Mouse (Mus musculus) forebrain, embryonic 14.5 days (tissue): ENCODE data around the gene Il17d. TPM values are rescaled to one million over a fixed set of nuclear protein-coding genes. Genes with fewer than 3 reads are reported as not detected.

Source experiments
- ATAC-seq: fragments of 200-750 bp; cut with Nextera tagmentation; 2 replicates; pipeline ENCODE4 v1.8.0; 2017; ENCODE audit warnings: mild to moderate bottlenecking, moderate library complexity
- DNase-seq: peaks from one replicate; pipeline ENCODE4 v3.0.0-alpha.2; 2015; ENCODE audit warnings: low spot score
- H3K27ac ChIP-seq: fragments of 300-500 bp; sonication (generic); 2 replicates; pipeline ENCODE4 v1.5.1; 2014; ENCODE audit warnings: low read depth, mild to moderate bottlenecking, control low read depth, low read length, moderate library complexity
- H3K27me3 ChIP-seq: fragments of 300-500 bp; sonication (generic); replicated peaks from 2 replicates; pipeline ENCODE4 v1.6.1; 2014; ENCODE audit warnings: low read length, control low read depth, mixed read lengths; ENCODE audit not compliant: control insufficient read depth, insufficient read depth
- H3K36me3 ChIP-seq: fragments of 300-500 bp; sonication (generic); 2 replicates; pipeline ENCODE4 v1.6.1; 2014; ENCODE audit warnings: low read length, control low read depth; ENCODE audit not compliant: control insufficient read depth, insufficient read depth
- H3K4me1 ChIP-seq: fragments of 300-500 bp; sonication (generic); 2 replicates; pipeline ENCODE4 v1.6.1; 2014; ENCODE audit warnings: antibody characterized with exemption, low read length, control low read depth; ENCODE audit not compliant: control insufficient read depth, insufficient read depth
- H3K4me2 ChIP-seq: fragments of 300-500 bp; sonication (generic); 2 replicates; pipeline ENCODE4 v1.6.1; 2014; ENCODE audit warnings: mild to moderate bottlenecking, control low read depth, low read length
- H3K4me3 ChIP-seq: fragments of 300-500 bp; sonication (generic); 2 replicates; pipeline ENCODE4 v1.5.1; 2014; ENCODE audit warnings: low read depth, low read length, control low read depth
- H3K9ac ChIP-seq: fragments of 300-500 bp; sonication (generic); 2 replicates; pipeline ENCODE4 v1.6.1; 2014; ENCODE audit warnings: mild to moderate bottlenecking, low read length, control low read depth, moderate library complexity
- H3K9me3 ChIP-seq: fragments of 300-500 bp; sonication (generic); replicated peaks from 2 replicates; pipeline ENCODE4 v1.6.1; 2016; ENCODE audit warnings: low read length, control low read depth, mixed read lengths; ENCODE audit not compliant: control insufficient read depth
- WGBS: fragments of 180-500 bp; shearing (Covaris S2); extraction: QIAGEN DNeasy Blood & Tissue Kit; methylation state at CpG from one replicate; pipeline ENCODE4 v1.1.7; 2014; 5-methylcytosine and 5-hydroxymethylcytosine counted together
- polyA plus RNA-seq: library from polyadenylated mRNA; unstranded; fragments of >200 nt; fragmentation: Nextera tagmentation; extraction: Ambion mirVana; gene quantifications from 2 replicates; pipeline ENCODE4 v1.2.1, GENCODE M21; 2014

Gene Il17d
- polyA plus RNA-seq, 1 experiment from 2014 or later: 1.9 TPM

GRCm38 (mm10) chr14:57542231-57542630 is 17.7 kb downstream of the Il17d start:
- H3K4me3 ChIP-seq: no peak overlapping the region
- peaks cover 9% of the 10 kb centered on the region for H3K4me1 ChIP-seq
- no peak for DNase-seq
- no peaks in the 10 kb centered on the region for H3K9me3 ChIP-seq
- peak overlapping the region; percentile 29 for H3K4me2 ChIP-seq
- H3K9ac ChIP-seq: no peak overlapping the region
- WGBS: 37% methylated on average over 34 of the region's 34 CpGs
- ATAC-seq: no peak
- no peaks in the 10 kb centered on the region for H3K27me3 ChIP-seq
- no peak overlapping the region for H3K27ac ChIP-seq
- H3K36me3 ChIP-seq: no peaks in the 10 kb centered on the region

GRCm38 (mm10) chr14:57543420-57544039 is 19.0 kb downstream of the Il17d start:
- DNase-seq: no peak
- Histone ChIP-seq H3K4me3 (no peak overlapping the region), H3K4me1 (no peaks in the 10 kb centered on the region; the same call in 1 of the 2 replicates), H3K9ac (no peak overlapping the region), H3K9me3 (no peaks in the 10 kb centered on the region), H3K27ac (no peak overlapping the region), H3K36me3 (no peaks in the 10 kb centered on the region), H3K27me3 (no peaks in the 10 kb centered on the region), H3K4me2 (no peak overlapping the region)
- ATAC-seq: no peak
- 93% methylated on average over 13 of the region's 13 CpGs for WGBS

GRCm38 (mm10) chr14:57545526-57545925 is 20.9 kb downstream of the Il17d start:
- WGBS: 85% methylated on average over 17 of the region's 17 CpGs
- Histone ChIP-seq H3K27me3 (no peaks in the 10 kb centered on the region), H3K9me3 (no peaks in the 10 kb centered on the region), H3K4me1 (no peaks in the 10 kb centered on the region), H3K36me3 (peaks cover 10% of the 10 kb centered on the region; the same call in 1 of the 2 replicates), H3K9ac (no peak overlapping the region), H3K4me3 (no peak overlapping the region), H3K4me2 (no peak overlapping the region), H3K27ac (no peak overlapping the region)
- no peak for DNase-seq
- no peak for ATAC-seq

GRCm38 (mm10) chr14:57546131-57546530 is 21.6 kb downstream of the Il17d start:
- H3K27ac ChIP-seq: no peak overlapping the region
- no peak overlapping the region for H3K9ac ChIP-seq
- no peaks in the 10 kb centered on the region for H3K27me3 ChIP-seq
- no peaks in the 10 kb centered on the region for H3K4me1 ChIP-seq
- ATAC-seq (no peak), DNase-seq (no peak)
- H3K9me3 ChIP-seq: no peaks in the 10 kb centered on the region
- peaks cover 10% of the 10 kb centered on the region; the same call in 1 of the 2 replicates for H3K36me3 ChIP-seq
- H3K4me2 ChIP-seq: no peak overlapping the region
- no peak overlapping the region for H3K4me3 ChIP-seq
- 90% methylated on average over 8 of the region's 8 CpGs for WGBS

- Histone ChIP-seq H3K9me3 (no peaks in the 10 kb centered on the region), H3K9ac (no peak overlapping the region), H3K27ac (no peak overlapping the region), H3K27me3 (no peaks in the 10 kb centered on the region), H3K36me3 (peaks cover 10% of the 10 kb centered on the region; the same call in 1 of the 2 replicates), H3K4me1 (no peaks in the 10 kb centered on the region), H3K4me2 (no peak overlapping the region), H3K4me3 (no peak overlapping the region)
- WGBS: 34% methylated on average over 13 of the region's 13 CpGs
- no peak for ATAC-seq
- no peak for DNase-seq
Observed at GRCm38 (mm10) chr14:57546557-57547021, 22.0 kb downstream of the Il17d start.

GRCm38 (mm10) chr14:57547062-57547461 is 22.5 kb downstream of the Il17d start:
- Histone ChIP-seq H3K4me2 (no peak overlapping the region), H3K9me3 (no peaks in the 10 kb centered on the region), H3K4me1 (no peaks in the 10 kb centered on the region), H3K36me3 (peaks cover 10% of the 10 kb centered on the region; the same call in 1 of the 2 replicates), H3K27ac (no peak overlapping the region), H3K27me3 (no peaks in the 10 kb centered on the region), H3K4me3 (no peak overlapping the region), H3K9ac (no peak overlapping the region)
- DNase-seq: no peak
- ATAC-seq: no peak
- 88% methylated on average over 5 of the region's 5 CpGs for WGBS

- H3K4me3 ChIP-seq: no peak overlapping the region
- DNase-seq: no peak
- no peak overlapping the region for H3K4me2 ChIP-seq
- H3K4me1 ChIP-seq: no peaks in the 10 kb centered on the region
- H3K36me3 ChIP-seq: peaks cover 10% of the 10 kb centered on the region; the same call in 1 of the 2 replicates
- ATAC-seq: no peak
- H3K27ac ChIP-seq: no peak overlapping the region
- H3K27me3 ChIP-seq: no peaks in the 10 kb centered on the region
- no peak overlapping the region for H3K9ac ChIP-seq
- no peaks in the 10 kb centered on the region for H3K9me3 ChIP-seq
Observed at GRCm38 (mm10) chr14:57552945-57553344, 28.4 kb downstream of the Il17d start.

- Histone ChIP-seq H3K9me3 (no peaks in the 10 kb centered on the region), H3K36me3 (peaks cover 7% of the 10 kb centered on the region; the same call in 1 of the 2 replicates), H3K4me3 (no peak overlapping the region), H3K27me3 (no peaks in the 10 kb centered on the region), H3K9ac (no peak overlapping the region), H3K4me1 (no peaks in the 10 kb centered on the region), H3K27ac (no peak overlapping the region), H3K4me2 (no peak overlapping the region)
- ATAC-seq (no peak), DNase-seq (no peak)
- 97% methylated on average over 5 of the region's 5 CpGs for WGBS
Observed at GRCm38 (mm10) chr14:57554434-57554833, 29.9 kb downstream of the Il17d start.

GRCm38 (mm10) chr14:57555471-57556070 is 31.0 kb downstream of the Il17d start:
- no peak for ATAC-seq
- Histone ChIP-seq H3K4me1 (no peaks in the 10 kb centered on the region), H3K36me3 (no peaks in the 10 kb centered on the region; the same call in 1 of the 2 replicates), H3K27me3 (no peaks in the 10 kb centered on the region), H3K4me2 (no peak overlapping the region), H3K9ac (no peak overlapping the region), H3K4me3 (no peak overlapping the region), H3K27ac (no peak overlapping the region), H3K9me3 (no peaks in the 10 kb centered on the region)
- 81% methylated on average over 7 of the region's 7 CpGs for WGBS
- DNase-seq: no peak
